Mouse (Mus musculus) cerebellum, adult (tissue): ENCODE measurements around the gene D10Jhu81e.
"Not testable (repeated sequence)": the region's sequence is repeated elsewhere in the genome, so short reads cannot be mapped to it uniquely, and the experiment has no call there.

Experiments
- ATAC-seq: cut with Nextera tagmentation; 2 replicates; pipeline ENCODE4 v1.9.2; 2017; ENCODE audit warnings: mild to moderate bottlenecking, moderate library complexity, mixed read lengths; ENCODE audit not compliant: insufficient number of reproducible peaks, low FRiP score, low TSS enrichment

The D10Jhu81e gene

DNA sequence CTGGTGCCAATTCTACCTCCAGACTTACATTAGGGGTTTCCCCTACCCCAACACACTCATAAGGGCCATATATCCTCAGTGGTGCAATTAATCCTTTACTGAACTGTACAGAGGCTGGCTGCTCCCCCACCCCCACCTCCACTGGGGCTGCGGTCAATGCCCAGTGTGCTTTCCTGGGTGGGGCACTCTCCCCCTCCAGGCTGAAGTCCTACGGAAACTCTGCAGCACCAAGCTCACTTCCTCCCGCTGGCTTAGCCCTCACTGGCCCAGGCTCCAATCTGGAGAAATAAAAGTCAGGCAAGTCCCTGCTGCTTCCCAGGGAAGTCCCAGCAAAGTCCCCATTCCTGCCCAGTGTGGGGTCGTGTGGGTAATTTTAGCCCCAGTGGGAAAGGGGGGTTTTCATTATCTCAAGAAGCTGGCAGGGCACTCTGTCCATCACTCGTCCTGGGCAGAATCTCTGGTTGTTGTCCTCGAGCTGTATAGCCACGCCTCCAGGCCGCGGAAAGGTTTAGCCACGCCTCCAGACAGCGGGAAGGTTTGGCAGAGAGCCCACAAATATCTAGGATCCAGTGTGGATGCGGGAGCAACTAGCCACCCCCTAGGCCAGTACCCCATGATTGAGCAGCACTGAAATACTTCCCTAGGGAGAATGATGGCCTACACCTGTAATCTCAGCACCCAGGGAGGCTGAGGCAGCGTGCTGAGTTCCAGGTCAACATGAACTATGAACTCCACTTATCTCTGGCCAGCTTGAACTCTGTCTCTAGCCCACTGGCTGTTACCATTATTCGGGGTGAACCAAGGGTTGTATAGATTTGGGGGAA is 34.4 kb downstream of the D10Jhu81e start:
- no peak for ATAC-seq

DNA sequence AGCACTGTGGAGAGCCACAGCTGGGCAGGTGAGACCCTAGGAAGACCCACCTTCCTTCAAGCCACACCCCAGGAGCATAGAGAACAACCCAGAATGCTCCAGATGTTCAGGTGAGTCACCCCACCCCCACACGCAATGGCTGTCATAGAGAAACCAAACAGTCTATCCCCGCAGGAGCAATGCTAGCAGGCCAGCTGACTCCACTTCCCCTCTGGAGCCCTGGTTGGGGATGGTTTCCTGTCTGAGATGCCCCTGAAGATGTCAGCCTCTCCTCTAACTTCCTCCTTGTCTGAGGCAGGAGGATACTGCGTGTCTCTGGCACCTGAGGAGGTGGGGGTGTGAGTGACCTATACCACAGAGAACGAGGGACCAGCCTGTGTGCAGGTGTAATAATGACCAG is 35.2 kb downstream of the D10Jhu81e start:
- ATAC-seq: no peak

DNA sequence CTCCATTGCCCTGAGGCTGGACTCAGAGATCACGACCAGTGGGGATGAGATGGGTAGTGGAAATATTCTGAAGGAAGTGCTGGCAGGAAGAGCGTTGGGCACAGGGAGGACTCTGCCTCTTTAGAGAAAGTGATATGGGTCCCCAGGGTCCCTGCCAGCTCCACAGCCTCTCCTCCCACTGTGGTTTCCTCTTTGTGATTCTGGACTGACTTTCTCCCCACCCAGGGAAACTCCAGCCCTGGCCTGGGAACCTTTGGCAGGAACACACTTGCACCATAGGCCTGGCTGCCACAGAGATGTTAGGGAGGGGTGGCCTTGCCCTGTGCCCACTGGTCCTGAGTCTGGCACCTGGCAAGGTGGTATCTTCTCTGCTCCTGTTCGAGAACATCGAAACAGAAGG is 39.6 kb downstream of the D10Jhu81e start:
- ATAC-seq: no peak

DNA sequence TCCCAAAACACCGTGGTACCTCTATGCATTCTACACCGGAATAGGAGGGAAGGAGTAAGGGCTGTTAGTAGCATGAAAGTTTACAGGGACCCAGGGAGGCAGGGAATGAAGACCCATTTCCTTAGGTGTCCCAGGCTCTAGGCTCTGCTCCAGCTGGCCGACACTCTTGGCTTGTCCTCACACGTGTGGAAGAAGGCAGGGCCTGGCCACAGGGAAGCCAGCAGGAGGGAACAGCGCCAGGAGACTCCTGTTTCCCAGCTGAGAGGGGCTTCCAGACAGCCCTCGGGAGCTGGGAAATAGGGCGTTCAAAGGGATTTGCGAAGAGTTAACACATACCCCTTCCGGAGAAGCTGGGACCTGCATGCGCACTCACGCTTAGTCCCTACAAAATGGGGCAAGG is 40.2 kb downstream of the D10Jhu81e start:
- no peak for ATAC-seq

- ATAC-seq: no peak
Observed at GRCm38 (mm10) chr10:78128647-78129046, 40.9 kb downstream of the D10Jhu81e start.

DNA sequence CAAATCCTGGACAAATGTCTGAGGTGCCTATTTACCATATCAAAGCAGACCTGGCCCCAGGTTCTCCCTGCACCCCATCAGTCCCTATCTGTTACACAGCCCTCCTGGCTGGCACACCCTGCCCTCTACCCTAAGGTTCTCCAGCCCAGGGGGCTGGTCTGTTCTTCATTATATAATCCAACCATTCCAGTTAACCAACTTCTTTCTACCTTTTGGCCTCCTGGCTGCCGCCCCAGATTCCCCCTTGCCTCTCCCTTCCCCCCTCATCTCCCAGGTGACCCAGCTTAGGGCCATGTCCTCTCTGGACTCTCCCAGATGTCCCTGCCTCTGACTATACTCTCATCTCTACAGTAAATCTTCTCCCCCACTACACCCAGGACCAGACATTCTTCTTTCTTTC is 41.7 kb downstream of the D10Jhu81e start:
- no peak for ATAC-seq

DNA sequence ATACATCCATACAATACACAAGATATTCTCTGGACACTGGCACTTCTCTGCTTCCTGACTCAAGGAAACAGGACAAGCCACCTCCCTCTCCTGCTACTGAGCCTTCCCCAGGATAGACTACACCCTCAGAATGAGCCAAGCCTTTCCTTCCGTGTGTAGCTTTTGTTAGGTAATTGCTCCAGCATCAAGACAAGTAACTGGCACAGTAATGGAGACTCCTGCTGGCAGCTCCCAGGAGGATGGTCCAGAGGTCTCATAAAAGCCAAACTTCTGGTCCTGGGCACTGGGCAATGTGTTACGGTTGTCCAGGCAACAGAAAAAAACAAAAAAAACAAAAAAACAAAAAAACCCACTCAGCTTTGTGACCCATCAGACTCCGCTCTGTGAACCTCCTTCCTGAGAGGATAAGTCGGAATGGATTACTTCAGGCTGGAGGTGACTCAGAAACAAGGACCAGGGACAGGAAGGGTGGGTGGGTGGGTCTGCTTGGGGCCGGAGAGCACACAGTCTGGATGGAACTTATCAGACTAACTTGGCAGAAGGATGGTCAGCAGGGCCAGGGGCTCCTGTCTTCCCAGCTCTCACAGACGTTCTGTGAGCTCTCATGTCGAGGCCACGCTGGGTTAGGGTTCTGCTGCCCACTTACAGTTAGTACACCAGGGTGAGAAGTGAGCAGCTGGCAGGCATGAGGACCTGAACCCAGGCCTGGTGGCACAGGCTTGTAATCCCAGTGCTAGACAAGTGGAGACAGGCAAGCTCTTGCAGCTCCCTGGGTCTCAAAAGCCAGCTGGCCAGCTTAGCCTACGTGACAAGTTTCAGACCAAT is 42.3 kb downstream of the D10Jhu81e start:
- no peak for ATAC-seq

DNA sequence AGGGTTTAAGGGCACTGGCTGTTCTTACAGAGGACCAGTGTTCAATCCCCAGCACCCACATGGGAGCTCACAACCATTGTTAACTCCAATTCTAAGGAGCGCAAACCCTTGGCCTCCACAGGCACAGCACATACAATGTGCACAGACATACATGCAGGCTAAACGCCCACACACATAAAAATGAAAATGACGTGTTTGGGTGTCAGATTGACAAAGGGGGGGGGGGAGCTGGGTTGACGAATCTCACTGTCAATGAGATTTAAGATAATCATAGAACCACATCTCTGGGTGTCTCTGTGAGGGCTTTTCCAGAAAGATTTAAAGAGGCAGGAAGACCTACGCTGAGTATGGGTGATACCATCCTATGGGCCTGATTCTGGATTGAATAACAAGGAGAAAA is 43.3 kb downstream of the D10Jhu81e start:
- ATAC-seq: no peak

GRCm38 (mm10) chr10:78125061-78125460 is 44.5 kb downstream of the D10Jhu81e start:
- ATAC-seq: not testable (repeated sequence)

- not testable (repeated sequence) for ATAC-seq
Observed at GRCm38 (mm10) chr10:78124137-78124536, 45.4 kb downstream of the D10Jhu81e start.

DNA sequence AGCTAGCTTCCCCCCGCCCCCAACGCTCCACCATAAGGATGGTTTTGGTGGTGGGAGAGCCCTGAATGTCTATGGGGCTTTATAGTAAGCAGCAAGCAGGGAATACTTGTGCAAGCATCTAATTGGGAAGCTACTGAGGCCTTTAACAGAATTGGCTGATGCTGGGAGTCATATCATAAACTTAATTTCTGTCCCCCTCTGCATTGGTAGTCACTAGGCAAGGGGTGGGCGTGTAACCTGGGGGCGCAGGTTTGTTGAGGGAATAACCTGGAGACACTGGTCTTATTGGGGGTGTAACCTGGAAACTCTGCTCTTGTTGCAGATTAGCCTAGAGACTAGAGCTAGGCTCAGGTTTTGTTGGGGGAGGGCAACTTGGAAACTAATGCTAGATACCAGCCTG is 50.2 kb downstream of the D10Jhu81e start:
- ATAC-seq: no peak

DNA sequence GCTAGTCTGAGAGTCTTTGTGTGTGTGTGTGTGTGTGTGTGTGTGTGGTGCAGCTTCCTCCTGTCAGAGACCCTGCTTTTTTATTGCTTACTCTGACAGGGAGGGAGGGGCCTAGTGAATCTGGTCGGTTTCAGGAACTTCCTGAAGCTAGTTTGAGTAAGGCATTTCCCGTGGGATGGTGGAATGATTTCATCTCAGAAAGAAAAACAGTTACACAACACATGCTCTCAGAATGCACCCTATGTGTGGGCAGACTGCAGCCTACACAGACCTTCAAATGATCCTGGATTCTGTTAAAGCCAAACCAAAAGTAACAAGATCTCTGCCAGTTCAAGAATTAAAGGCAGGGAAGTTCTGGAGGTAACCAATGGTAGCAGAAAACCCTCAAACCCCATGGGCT is 54.4 kb downstream of the D10Jhu81e start:
- no peak for ATAC-seq

DNA sequence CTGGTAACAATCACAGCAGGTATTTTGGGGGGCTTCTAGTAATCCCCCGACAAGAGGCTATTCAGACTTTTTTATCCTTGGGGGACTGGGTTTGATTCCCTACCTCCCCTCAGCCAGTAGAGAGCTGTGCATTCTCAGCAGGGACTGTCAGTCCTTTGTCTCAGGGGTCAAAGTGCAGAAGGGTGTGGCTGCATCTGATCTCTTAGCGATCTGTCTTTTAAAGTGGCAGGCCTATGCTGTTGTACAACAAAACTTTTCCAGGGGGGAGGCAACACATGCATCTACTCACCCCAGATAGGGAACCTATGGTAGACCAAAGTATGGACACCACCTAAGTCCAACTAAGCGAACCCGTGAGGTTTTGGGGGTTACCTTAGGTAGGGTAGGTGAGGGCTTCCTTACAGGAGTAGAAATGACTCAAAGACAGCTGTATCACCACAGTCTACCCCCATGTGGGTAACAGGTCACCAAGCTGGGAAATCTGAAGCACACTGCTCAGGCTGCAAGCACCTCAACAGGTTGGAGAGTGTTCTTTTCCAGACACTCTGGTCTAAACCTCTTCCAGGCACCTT is 55.0 kb downstream of the D10Jhu81e start:
- no peak for ATAC-seq
